Mouse (Mus musculus) liver, embryonic 11.5 days (tissue): Measurements from ENCODE around the gene 2810006K23Rik. TPM values are rescaled to one million over a fixed set of nuclear protein-coding genes. Genes with fewer than 3 reads are reported as not detected.
"Not testable (repeated sequence)": the region's sequence is repeated elsewhere in the genome, so short reads cannot be mapped to it uniquely, and the experiment has no call there.

Source experiments
- ATAC-seq: fragments of 200-750 bp; cut with Nextera tagmentation; replicated peaks from 2 replicates; pipeline ENCODE4 v1.8.0; 2017; ENCODE audit warnings: moderate number of reproducible peaks, mild to moderate bottlenecking, moderate TSS enrichment, moderate library complexity; ENCODE audit not compliant: low FRiP score
- DNase-seq: peaks from one replicate; pipeline ENCODE4 v3.0.0-alpha.2; 2017; ENCODE audit warnings: low spot score
- H3K27ac ChIP-seq: fragments of 300-500 bp; sonication (generic); 2 replicates; pipeline ENCODE4 v1.5.1; 2014; ENCODE audit warnings: mild to moderate bottlenecking, low read depth, low read length, control low read depth
- H3K27me3 ChIP-seq: fragments of 300-500 bp; sonication (generic); replicated peaks from 2 replicates; pipeline ENCODE4 v1.6.1; 2014; ENCODE audit warnings: low read length, mixed read lengths; ENCODE audit not compliant: control insufficient read depth, insufficient read depth
- H3K36me3 ChIP-seq: fragments of 300-500 bp; sonication (generic); 2 replicates; pipeline ENCODE4 v1.6.1; 2014; ENCODE audit warnings: mild to moderate bottlenecking, low read length, moderate library complexity, mixed read lengths; ENCODE audit not compliant: control insufficient read depth, insufficient read depth
- H3K4me1 ChIP-seq: fragments of 300-500 bp; sonication (generic); replicated peaks from 2 replicates; pipeline ENCODE4 v1.6.1; 2014; ENCODE audit warnings: low read length, mixed read lengths; ENCODE audit not compliant: control insufficient read depth, insufficient read depth
- H3K4me2 ChIP-seq: fragments of 300-500 bp; sonication (generic); 2 replicates; pipeline ENCODE4 v1.6.1; 2014; ENCODE audit warnings: mild to moderate bottlenecking, control low read depth, moderate library complexity
- H3K4me3 ChIP-seq: fragments of 300-500 bp; sonication (generic); 2 replicates; pipeline ENCODE4 v1.5.1; 2014; ENCODE audit warnings: low read depth, low read length, control low read depth
- H3K9ac ChIP-seq: fragments of 300-500 bp; sonication (generic); 2 replicates; pipeline ENCODE4 v1.6.1; 2014; ENCODE audit warnings: low read depth, low read length, control low read depth
- H3K9me3 ChIP-seq: fragments of 300-500 bp; sonication (generic); 2 replicates; pipeline ENCODE4 v1.6.1; 2016; ENCODE audit warnings: low read length, inconsistent platforms, mixed read lengths; ENCODE audit not compliant: control insufficient read depth
- WGBS: fragments of 180-500 bp; shearing (Covaris S2); extraction: QIAGEN DNeasy Blood & Tissue Kit; methylation state at CpG from one replicate; pipeline ENCODE4 v1.1.7; 2014; 5-methylcytosine and 5-hydroxymethylcytosine counted together
- polyA plus RNA-seq: library from polyadenylated mRNA; unstranded; fragments of >200 nt; fragmentation: Nextera tagmentation; extraction: Ambion mirVana; gene quantifications from 2 replicates; pipeline ENCODE4 v1.2.1, GENCODE M21; 2014

The 2810006K23Rik gene
- polyA plus RNA-seq, 1 experiment from 2014 or later, result 15.5 TPM

GRCm38 (mm10) chr5:124300132-124300531 is 27.8 kb upstream of the 2810006K23Rik start:
- 59% methylated on average over 4 of the region's 4 CpGs for WGBS
- Histone ChIP-seq H3K4me2 (no peak overlapping the region), H3K4me3 (no peak overlapping the region), H3K27me3 (no peaks in the 10 kb centered on the region), H3K9ac (no peak overlapping the region), H3K4me1 (no peaks in the 10 kb centered on the region; the same call in 1 of the 2 replicates), H3K36me3 (peaks cover 33% of the 10 kb centered on the region), H3K27ac (no peak overlapping the region), H3K9me3 (no peaks in the 10 kb centered on the region)
- no peak for ATAC-seq
- DNase-seq, result no peak

DNA sequence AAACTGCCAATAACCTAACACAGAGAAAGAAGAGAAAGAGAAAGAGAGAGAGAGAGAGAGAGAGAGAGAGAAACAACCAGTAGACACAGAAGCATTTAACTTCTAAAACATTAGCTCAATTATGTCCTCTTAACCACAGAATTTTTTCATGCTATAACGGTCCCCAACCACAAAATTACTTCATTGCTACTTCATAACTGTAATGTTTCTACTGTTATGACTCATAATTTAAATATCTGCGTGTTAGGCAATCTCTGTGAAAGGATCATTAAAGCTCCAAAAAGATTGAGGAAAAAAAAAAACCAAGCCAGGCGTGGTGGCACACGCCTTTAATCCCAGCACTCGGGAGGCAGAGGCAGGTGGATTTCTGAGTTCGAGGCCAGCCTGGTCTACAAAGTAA is 25.0 kb upstream of the 2810006K23Rik start:
- not testable (repeated sequence) for H3K9me3 ChIP-seq, DNase-seq, H3K27ac ChIP-seq, ATAC-seq, H3K27me3 ChIP-seq, H3K4me2 ChIP-seq, H3K4me1 ChIP-seq, H3K9ac ChIP-seq, H3K4me3 ChIP-seq
- peaks cover 37% of the 10 kb centered on the region for H3K36me3 ChIP-seq
- WGBS, result 85% methylated on average over 6 of the region's 6 CpGs

DNA sequence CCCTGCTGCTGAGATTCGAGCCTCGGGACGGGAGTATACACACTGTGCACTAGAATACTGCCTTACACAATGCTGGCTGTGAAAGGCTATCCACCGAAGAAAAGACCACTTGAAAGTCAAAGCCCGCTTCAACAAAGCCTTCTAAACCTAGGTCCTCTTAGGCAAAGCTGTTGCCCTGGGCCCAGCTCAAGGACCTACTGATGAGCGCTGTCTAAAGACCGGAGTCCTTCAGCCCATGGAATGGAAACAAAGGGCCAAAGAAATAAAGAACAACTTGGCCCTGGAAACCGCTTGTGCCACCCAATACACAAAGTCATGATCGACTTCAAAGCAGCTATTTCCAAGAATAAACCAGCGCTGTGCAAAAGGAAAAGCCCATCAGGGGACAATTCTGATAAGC is 18.7 kb upstream of the 2810006K23Rik start:
- 90% methylated on average over 10 of the region's 10 CpGs for WGBS

GRCm38 (mm10) chr5:124310091-124310490 is 17.8 kb upstream of the 2810006K23Rik start:
- Histone ChIP-seq H3K9me3 (peaks cover 4% of the 10 kb centered on the region; the same call in 1 of the 2 replicates), H3K4me2 (no peak overlapping the region), H3K27me3 (no peaks in the 10 kb centered on the region), H3K9ac (no peak overlapping the region), H3K27ac (no peak overlapping the region), H3K36me3 (peaks cover 43% of the 10 kb centered on the region), H3K4me1 (no peaks in the 10 kb centered on the region), H3K4me3 (no peak overlapping the region)
- ATAC-seq (no peak), DNase-seq (no peak)
- WGBS, result 92% methylated on average over 11 of the region's 11 CpGs

More for the DNA sequence above, 18.7 kb upstream of the 2810006K23Rik start:
- peaks cover 4% of the 10 kb centered on the region; the same call in 1 of the 2 replicates for H3K9me3 ChIP-seq
- H3K9ac ChIP-seq, result no peak overlapping the region
- H3K36me3 ChIP-seq, result peaks cover 36% of the 10 kb centered on the region
- no peaks in the 10 kb centered on the region for H3K27me3 ChIP-seq
- H3K4me3 ChIP-seq, result no peak overlapping the region
- H3K27ac ChIP-seq, result no peak overlapping the region
- DNase-seq (no peak), ATAC-seq (no peak)
- no peak overlapping the region for H3K4me2 ChIP-seq
- H3K4me1 ChIP-seq, result no peaks in the 10 kb centered on the region

DNA sequence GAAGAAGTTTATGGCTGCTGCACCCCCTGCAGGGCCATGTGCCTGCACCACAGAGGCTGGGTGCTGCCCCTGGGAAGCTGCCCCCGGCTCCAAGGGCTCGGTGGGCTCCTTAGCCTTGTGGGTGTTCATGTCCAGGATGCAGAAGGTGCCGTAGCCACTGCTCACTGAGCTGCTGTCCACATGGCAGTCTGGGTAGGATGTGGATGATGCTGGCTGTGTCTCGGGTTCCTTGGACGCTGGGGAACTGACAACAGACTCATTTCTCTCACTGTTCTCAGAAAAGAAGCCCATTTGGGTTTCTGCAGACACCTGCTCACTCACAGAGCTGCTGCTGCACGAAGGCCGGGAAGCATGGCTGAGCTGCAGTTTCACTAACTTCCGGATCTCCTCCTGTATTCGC is 12.4 kb upstream of the 2810006K23Rik start:
- Histone ChIP-seq H3K9me3 (peaks cover 4% of the 10 kb centered on the region; the same call in 1 of the 2 replicates), H3K9ac (no peak overlapping the region), H3K27me3 (no peaks in the 10 kb centered on the region), H3K4me1 (peaks cover 6% of the 10 kb centered on the region; the same call in 1 of the 2 replicates), H3K4me2 (no peak overlapping the region), H3K27ac (no peak overlapping the region), H3K36me3 (peaks cover 42% of the 10 kb centered on the region), H3K4me3 (no peak overlapping the region)
- no peak for DNase-seq
- 90% methylated on average over 9 of the region's 9 CpGs for WGBS
- ATAC-seq, result no peak

GRCm38 (mm10) chr5:124315941-124316340 is 11.9 kb upstream of the 2810006K23Rik start:
- no peak for DNase-seq
- ATAC-seq, result no peak
- no peak overlapping the region for H3K9ac ChIP-seq
- peaks cover 4% of the 10 kb centered on the region; the same call in 1 of the 2 replicates for H3K9me3 ChIP-seq
- peaks cover 6% of the 10 kb centered on the region; the same call in 1 of the 2 replicates for H3K4me1 ChIP-seq
- H3K4me2 ChIP-seq, result no peak overlapping the region
- 91% methylated on average over 11 of the region's 11 CpGs for WGBS
- H3K27me3 ChIP-seq, result no peaks in the 10 kb centered on the region
- no peak overlapping the region for H3K4me3 ChIP-seq
- no peak overlapping the region for H3K27ac ChIP-seq
- H3K36me3 ChIP-seq, result peaks cover 46% of the 10 kb centered on the region

DNA sequence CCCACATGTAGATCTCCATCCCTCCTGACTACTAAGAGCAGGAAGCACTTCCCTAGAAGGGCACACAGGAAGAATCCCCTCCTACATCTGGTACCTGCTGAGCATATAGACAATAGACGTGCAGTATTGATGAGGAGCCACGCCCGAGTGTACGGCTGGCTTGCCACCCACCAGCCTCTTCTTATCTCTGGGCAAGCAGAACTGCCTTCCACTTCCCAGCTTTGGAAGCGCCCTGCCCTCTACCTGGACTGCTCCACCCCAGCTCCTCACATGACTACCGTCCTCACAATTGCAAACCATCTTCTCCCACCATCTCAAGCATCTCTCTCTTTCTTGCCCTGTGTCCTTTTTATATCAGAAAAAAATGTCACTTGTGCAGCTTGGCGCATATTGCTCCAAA is 10.2 kb upstream of the 2810006K23Rik start:
- H3K9ac ChIP-seq, result no peak overlapping the region
- no peaks in the 10 kb centered on the region for H3K27me3 ChIP-seq
- no peak for DNase-seq
- no peak overlapping the region for H3K4me2 ChIP-seq
- no peak overlapping the region for H3K27ac ChIP-seq
- H3K36me3 ChIP-seq, result peaks cover 44% of the 10 kb centered on the region
- no peaks in the 10 kb centered on the region for H3K9me3 ChIP-seq
- H3K4me3 ChIP-seq, result no peak overlapping the region
- 66% methylated on average over 7 of the region's 7 CpGs for WGBS
- ATAC-seq, result no peak
- peaks cover 6% of the 10 kb centered on the region; the same call in 1 of the 2 replicates for H3K4me1 ChIP-seq

- H3K9me3 ChIP-seq, result no peaks in the 10 kb centered on the region
- H3K4me3 ChIP-seq, result peak overlapping the region; percentile 64
- DNase-seq (no peak), ATAC-seq (no peak)
- H3K9ac ChIP-seq, result peak overlapping the region; percentile 79
- peaks cover under 1% of the 10 kb centered on the region; the same call in 1 of the 2 replicates for H3K36me3 ChIP-seq
- peaks cover 15% of the 10 kb centered on the region for H3K4me1 ChIP-seq
- WGBS, result 1% methylated on average over 8 of the region's 8 CpGs
- H3K27me3 ChIP-seq, result no peaks in the 10 kb centered on the region
- peak overlapping the region; percentile 96 for H3K4me2 ChIP-seq
- H3K27ac ChIP-seq, result peak overlapping the region; percentile 84; the same call in 1 of the 2 replicates
Measured at GRCm38 (mm10) chr5:124326829-124327228, 1.1 kb upstream of the 2810006K23Rik start.

- no peaks in the 10 kb centered on the region for H3K9me3 ChIP-seq
- no peak overlapping the region for H3K4me3 ChIP-seq
- no peak for DNase-seq
- H3K27me3 ChIP-seq, result no peaks in the 10 kb centered on the region
- 85% methylated on average over 6 of the region's 6 CpGs for WGBS
- no peaks in the 10 kb centered on the region for H3K36me3 ChIP-seq
- no peak overlapping the region for H3K27ac ChIP-seq
- H3K9ac ChIP-seq, result no peak overlapping the region
- no peak for ATAC-seq
- H3K4me1 ChIP-seq, result peaks cover 15% of the 10 kb centered on the region
- H3K4me2 ChIP-seq, result no peak overlapping the region
Measured at GRCm38 (mm10) chr5:124330086-124330485, 2.2 kb downstream of the 2810006K23Rik start.
